ENCODE assay signal across 9 mouse cellular contexts in the genomic region with DNA sequence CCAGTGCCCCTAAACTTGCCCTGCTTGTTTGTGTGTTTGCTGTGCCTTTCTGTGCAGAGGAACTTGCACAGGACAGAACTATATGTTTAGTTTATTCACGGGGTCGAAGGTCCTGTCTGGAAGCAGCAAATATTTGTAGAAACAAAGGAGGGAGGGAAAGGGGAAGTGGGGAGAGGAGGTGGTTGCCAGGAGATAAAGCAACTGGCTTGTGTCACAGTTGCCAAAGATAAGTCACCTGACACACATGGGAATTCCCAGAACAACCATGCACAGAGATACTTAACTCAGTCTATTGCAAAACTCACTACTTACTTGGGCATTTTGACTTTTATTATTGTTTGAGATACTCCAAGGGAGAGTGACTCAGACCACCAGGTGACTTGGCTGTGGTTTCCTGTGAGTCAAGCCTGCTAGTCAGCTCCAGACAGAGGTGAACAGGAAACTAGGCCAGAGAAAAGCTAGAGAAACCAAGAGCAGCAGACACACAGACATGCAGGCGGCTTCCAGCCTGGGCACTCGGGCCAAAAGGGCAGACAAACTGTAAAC.
DNase-seq lines count a peak whose midpoint lies in the region; ATAC-seq and TF ChIP-seq lines count a peak whose summit lies in the region.
"Had no signal": no experiment of that assay in that cellular context is flagged by ENCODE, and none has a peak within 500 bp of the region (broad histone marks: within the 10 kb centered on the region; RNA-seq: fewer than 3 reads in every experiment).

No protein-coding gene starts in this region.

- peaks cover 26% of the 10 kb centered on the region for H3K4me1 ChIP-seq in heart, adult 2 months (ENCODE audit: control insufficient read depth, insufficient read depth, low read length)

- in situ Hi-C loops in Patski (cut with MboI; ENCODE audit: low pct_unique_long_range_greater_than_20kb), result loop anchor here (5.0 to 10.0 kb wide), 2 partner anchors 91 to 172 kb away; no protein-coding TSS in a partner anchor

- H3K79me2 ChIP-seq in heart, adult 2 months (replicated peaks; ENCODE audit: control insufficient read depth, insufficient read depth, low read length), result no peaks in the 10 kb centered on the region
- H3K79me2 ChIP-seq in macrophage (ENCODE audit: inconsistent target), result no peaks in the 10 kb centered on the region

- TF ChIP-seq POLR2A in heart, adult 2 months (IDR thresholded peaks at IDR 0.05; ENCODE audit: insufficient read depth, low read depth, low read length), result no peak

- peak; percentile 90 for ATAC-seq in Patski

- POLR2A ChIA-PET in Patski (lab: Charles Lee), result interaction anchor here (0.9 kb wide), 1 partner anchor 73 kb away, joined by 3 read pairs; no protein-coding TSS in a partner anchor

- TF ChIP-seq EP300 in heart, adult 2 months (IDR thresholded peaks at IDR 0.05; ENCODE audit: insufficient read depth, low read depth, low read length), result 0 out of 2 replicates have a peak, but pooled peaks have one; percentile 27

- H3K27ac ChIP-seq in heart, adult 2 months, result peak overlapping the region; percentile 88
- peak overlapping the region; percentile 48 for H3K27ac ChIP-seq in macrophage

- H3K36me3 ChIP-seq in heart, adult 2 months (ENCODE audit: control insufficient read depth, insufficient read depth, low read length), result no peaks in the 10 kb centered on the region; the same call in 1 of the 2 replicates
- no peaks in the 10 kb centered on the region for H3K36me3 ChIP-seq in macrophage (ENCODE audit: inconsistent target)

- CTCF ChIA-PET in Patski (lab: Charles Lee), result no interaction called here

- 8% methylated on average over 4 of the region's 4 CpGs for WGBS in heart, adult 2 months
- 7% methylated on average over 4 of the region's 4 CpGs for WGBS in macrophage (ENCODE audit: missing documents)

- intact Hi-C loops in heart, adult 2 months (cut with DNase I), result loop anchor here (1.0 to 10.0 kb wide), 4 partner anchors 38 to 278 kb away; no protein-coding TSS in a partner anchor

- no peak overlapping the region for H3K9ac ChIP-seq in heart, adult 2 months (ENCODE audit: low read depth, low read length)

- DNase-seq in B cell, adult 2 months, result peak; percentile 16 to 31
- peak; percentile 98 for DNase-seq in Patski (ENCODE audit: low read depth, low spot score)
- DNase-seq in heart, adult 2 months, result peak; percentile 50 to 71
- DNase-seq in kidney, postnatal 10 days, result peak; percentile 60
- DNase-seq in frontal cortex, postnatal 25 days (ENCODE audit: low spot score in 2 of 2), result no peak
- no peak for DNase-seq in spleen, adult 12 weeks (ENCODE audit: low spot score)
- DNase-seq in spleen, adult 18-20 months, result no peak

- H3K4me3 ChIP-seq in heart, adult 2 months, result no peak overlapping the region
- no peak overlapping the region for H3K4me3 ChIP-seq in macrophage (ENCODE audit: inconsistent target)
- H3K4me3 ChIP-seq: erythroblast, embryonic 14.5 days had no signal

- H3K27me3 ChIP-seq in Patski, result no peaks in the 10 kb centered on the region
- no peaks in the 10 kb centered on the region for H3K27me3 ChIP-seq in heart, adult 2 months (ENCODE audit: control insufficient read depth, insufficient read depth, low read length)

- no peak for TF ChIP-seq CTCF in Patski (IDR thresholded peaks at IDR 0.05)
- 0 out of 2 replicates have a peak, but pooled peaks have one; percentile 13 for TF ChIP-seq CTCF in heart, adult 2 months (IDR thresholded peaks at IDR 0.05)

Comparison
In these comparisons a context has a peak if more than half of its experiments do, and no peak if none do; other contexts are left out.
1. DNase-seq: peak in B cell, adult 2 months (2 of 2), Patski (single experiment), heart, adult 2 months (2 of 2) and kidney, postnatal 10 days (single experiment); none in frontal cortex, postnatal 25 days (0 of 2), spleen, adult 12 weeks (single experiment) and spleen, adult 18-20 months (0 of 2).